Mouse (Mus musculus) small intestine, adult 2 months (tissue): ENCODE results near the gene Syne1. TPM values are rescaled to one million over a fixed set of nuclear protein-coding genes. Genes with fewer than 3 reads are reported as not detected.

Experiments used
- H3K27ac ChIP-seq: fragments of 200-500 bp; 2 replicates; pipeline ENCODE4 v1.5.1; 2012; ENCODE audit warnings: low read depth, low read length, control low read depth, inconsistent platforms; ENCODE audit not compliant: insufficient read depth
- H3K27me3 ChIP-seq: fragments of 200-500 bp; 2 replicates; pipeline ENCODE4 v1.6.1; 2012; ENCODE audit warnings: mild to moderate bottlenecking, moderate library complexity, low read length, inconsistent platforms; ENCODE audit not compliant: control insufficient read depth, insufficient read depth
- H3K36me3 ChIP-seq: fragments of 200-500 bp; 2 replicates; pipeline ENCODE4 v1.6.1; 2012; ENCODE audit warnings: mild to moderate bottlenecking, low read length, control low read depth, inconsistent platforms; ENCODE audit not compliant: control insufficient read depth, insufficient read depth
- H3K4me1 ChIP-seq: fragments of 200-500 bp; 2 replicates; pipeline ENCODE4 v1.6.1; 2012; ENCODE audit warnings: low read length, inconsistent platforms, mixed read lengths; ENCODE audit not compliant: control insufficient read depth, insufficient read depth, insufficient read length
- H3K4me3 ChIP-seq: fragments of 200-500 bp; 2 replicates; pipeline ENCODE4 v1.5.1; 2012; ENCODE audit warnings: low read depth, mild to moderate bottlenecking, control low read depth, inconsistent platforms, low read length, moderate library complexity
- CTCF ChIP-seq: fragments of 200-500 bp; IDR thresholded peaks from 2 replicates; pipeline ENCODE4 v1.5.1; 2012; ENCODE audit warnings: low read depth, mild to moderate bottlenecking, control low read depth, inconsistent platforms, low read length, moderate library complexity, mixed read lengths; ENCODE audit not compliant: insufficient replicate concordance, insufficient read length; ENCODE audit errors: extremely low read depth
- POLR2A ChIP-seq: fragments of 200-500 bp; IDR thresholded peaks from 2 replicates; pipeline ENCODE4 v1.6.1; 2012; ENCODE audit warnings: low read depth, mild to moderate bottlenecking, control low read depth, inconsistent platforms, low read length, moderate library complexity
- WGBS: fragments of 180-500 bp; shearing (Covaris S2); methylation state at CpG from one replicate; pipeline ENCODE4 v1.1.7; 2018; 5-methylcytosine and 5-hydroxymethylcytosine counted together
- polyA plus RNA-seq: library from polyadenylated mRNA; depleted of rRNA; stranded (reverse); fragments of >200 nt; gene quantifications from 2 replicates; pipeline ENCODE4 v1.2.3, GENCODE M21; 2012

Gene Syne1
- polyA plus RNA-seq, 1 experiment = 10.0 TPM

GRCm38 (mm10) chr10:5079945-5080468 is 471.3 kb downstream of the Syne1 start:
- Histone ChIP-seq H3K27me3 (no peaks in the 10 kb centered on the region), H3K27ac (no peak overlapping the region), H3K4me3 (no peak overlapping the region), H3K36me3 (no peaks in the 10 kb centered on the region), H3K4me1 (no peaks in the 10 kb centered on the region)
- 66% methylated on average over 9 of the region's 9 CpGs for WGBS
- no peak for TF ChIP-seq POLR2A
- TF ChIP-seq CTCF = no peak

GRCm38 (mm10) chr10:5075724-5076123 is 475.6 kb downstream of the Syne1 start:
- TF ChIP-seq POLR2A = no peak
- TF ChIP-seq CTCF = no peak
- Histone ChIP-seq H3K36me3 (peaks cover 2% of the 10 kb centered on the region; the same call in 1 of the 2 replicates), H3K27ac (no peak overlapping the region), H3K27me3 (no peaks in the 10 kb centered on the region), H3K4me1 (no peaks in the 10 kb centered on the region), H3K4me3 (no peak overlapping the region)
- WGBS = 87% methylated on average over 7 of the region's 7 CpGs

- no peak for TF ChIP-seq POLR2A
- no peak for TF ChIP-seq CTCF
- Histone ChIP-seq H3K27ac (no peak overlapping the region), H3K27me3 (no peaks in the 10 kb centered on the region), H3K36me3 (peaks cover 2% of the 10 kb centered on the region; the same call in 1 of the 2 replicates), H3K4me1 (no peaks in the 10 kb centered on the region), H3K4me3 (no peak overlapping the region)
- WGBS = 58% methylated on average over 8 of the region's 8 CpGs
Measured at GRCm38 (mm10) chr10:5072054-5072453, 479.2 kb downstream of the Syne1 start.

GRCm38 (mm10) chr10:5070941-5071231 is 480.4 kb downstream of the Syne1 start:
- TF ChIP-seq CTCF = no peak
- no peak for TF ChIP-seq POLR2A
- no peak overlapping the region for H3K27ac ChIP-seq
- H3K36me3 ChIP-seq = peaks cover 3% of the 10 kb centered on the region; the same call in 1 of the 2 replicates
- H3K4me3 ChIP-seq = no peak overlapping the region
- no peaks in the 10 kb centered on the region for H3K4me1 ChIP-seq
- 83% methylated on average over 3 of the region's 3 CpGs for WGBS
- no peaks in the 10 kb centered on the region for H3K27me3 ChIP-seq

GRCm38 (mm10) chr10:5070168-5070940 is 480.9 kb downstream of the Syne1 start:
- no peak for TF ChIP-seq CTCF
- TF ChIP-seq POLR2A = no peak
- Histone ChIP-seq H3K36me3 (peaks cover 3% of the 10 kb centered on the region; the same call in 1 of the 2 replicates), H3K27me3 (no peaks in the 10 kb centered on the region), H3K27ac (no peak overlapping the region), H3K4me3 (no peak overlapping the region), H3K4me1 (no peaks in the 10 kb centered on the region)
- 90% methylated on average over 11 of the region's 11 CpGs for WGBS

GRCm38 (mm10) chr10:5068676-5069265 is 482.5 kb downstream of the Syne1 start, which contains the start of gene Gm10097:
TSS of gene Gm10097 (plus strand) at chr10:5069192.
- Histone ChIP-seq H3K27ac (no peak within 1 kb of the TSS; the same call in 1 of the 2 replicates), H3K27me3 (no peaks in the 10 kb centered on the region)
- 82% methylated on average over 14 of the region's 14 CpGs for WGBS

GRCm38 (mm10) chr10:5067113-5067512 is 484.2 kb downstream of the Syne1 start:
- Histone ChIP-seq H3K27me3 (no peaks in the 10 kb centered on the region), H3K27ac (no peak overlapping the region), H3K4me1 (no peaks in the 10 kb centered on the region), H3K36me3 (peaks cover 3% of the 10 kb centered on the region; the same call in 1 of the 2 replicates), H3K4me3 (no peak overlapping the region)
- 78% methylated on average over 3 of the region's 3 CpGs for WGBS
- TF ChIP-seq POLR2A = no peak
- no peak for TF ChIP-seq CTCF

More at GRCm38 (mm10) chr10:5068676-5069265, 482.5 kb downstream of the Syne1 start, which contains the start of gene Gm10097:
- Histone ChIP-seq H3K4me1 (no peaks in the 10 kb centered on the region), H3K36me3 (peaks cover 3% of the 10 kb centered on the region; the same call in 1 of the 2 replicates), H3K4me3 (no peak within 1 kb of the TSS)
- TF ChIP-seq POLR2A = no peak
- no peak for TF ChIP-seq CTCF
